Mouse (Mus musculus) gastrocnemius, adult 18-20 months (tissue): ENCODE measurements around the gene Prn. TPM values are rescaled to one million over a fixed set of nuclear protein-coding genes. Genes with fewer than 3 reads are reported as not detected.

Source experiments
- DNase-seq: peaks from one replicate; pipeline ENCODE4 v3.0.0; 2021; ENCODE audit warnings: low spot score
- long read RNA-seq, 2 experiments: library from polyadenylated mRNA; stranded (forward); transcript quantifications; one replicate each; pipeline ENCODE4 v2.0.0; 2021
- total RNA-seq, 2 experiments: library from RNA; stranded (reverse); gene quantifications; 2 replicates each; pipeline ENCODE4 v1.2.3; 2021

Prn gene
- total RNA-seq, result not detected
- long read RNA-seq, experiment 1, result 0 reads
- long read RNA-seq, experiment 2, result 0 reads

DNA sequence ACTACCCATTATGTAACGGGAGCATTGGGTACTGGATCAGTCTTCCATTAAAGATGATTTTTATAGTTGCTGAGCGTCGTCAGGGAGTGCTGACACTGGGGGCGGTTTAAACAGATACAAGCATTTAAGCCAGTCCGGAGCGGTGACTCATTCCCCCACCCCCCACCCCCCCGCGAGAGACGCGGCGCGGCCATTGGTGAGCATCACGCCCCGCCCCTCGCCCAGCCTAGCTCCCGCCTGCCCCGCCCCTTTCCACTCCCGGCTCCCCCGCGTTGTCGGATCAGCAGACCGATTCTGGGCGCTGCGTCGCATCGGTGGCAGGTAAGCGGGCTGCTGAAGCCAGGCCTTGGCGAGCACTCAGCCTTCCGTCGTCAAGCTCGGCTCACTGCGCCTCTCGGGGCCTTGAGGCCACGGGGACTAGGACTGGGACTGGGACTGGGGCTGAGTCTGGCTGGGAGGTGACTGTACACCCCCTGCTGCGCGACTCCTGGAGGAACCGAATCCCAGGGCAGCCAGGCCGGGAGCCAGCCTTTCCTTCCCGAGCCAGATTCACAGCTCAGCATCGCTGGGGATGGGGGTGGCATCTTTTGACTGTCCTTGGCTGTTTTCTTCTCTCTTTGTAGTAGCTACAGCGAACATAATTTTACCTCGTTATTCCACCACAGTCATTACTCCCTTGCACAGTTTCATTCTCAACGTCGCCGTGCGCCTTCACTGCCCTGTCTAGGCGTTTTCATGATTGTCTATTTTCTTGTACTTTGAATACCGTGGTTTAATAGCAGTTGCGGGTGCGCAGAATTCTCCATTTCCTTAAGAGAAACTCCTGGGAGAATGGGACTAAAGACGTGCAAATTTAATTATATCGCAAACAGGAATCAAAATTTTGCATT, at the start of gene Prn, which contains the start of gene Prnp:
Prn (plus strand) TSS at position 275 of the 890 bp plus-strand sequence.
Prnp (plus strand) TSS at position 246 of the 890 bp plus-strand sequence.
- DNase-seq, result peak; percentile 92

- no peak for DNase-seq
Observed at GRCm38 (mm10) chr2:131862617-131863275, 47.0 kb upstream of the Prn start.

GRCm38 (mm10) chr2:131863472-131863871, 46.3 kb upstream of the Prn start:
- DNase-seq, result no peak

DNA sequence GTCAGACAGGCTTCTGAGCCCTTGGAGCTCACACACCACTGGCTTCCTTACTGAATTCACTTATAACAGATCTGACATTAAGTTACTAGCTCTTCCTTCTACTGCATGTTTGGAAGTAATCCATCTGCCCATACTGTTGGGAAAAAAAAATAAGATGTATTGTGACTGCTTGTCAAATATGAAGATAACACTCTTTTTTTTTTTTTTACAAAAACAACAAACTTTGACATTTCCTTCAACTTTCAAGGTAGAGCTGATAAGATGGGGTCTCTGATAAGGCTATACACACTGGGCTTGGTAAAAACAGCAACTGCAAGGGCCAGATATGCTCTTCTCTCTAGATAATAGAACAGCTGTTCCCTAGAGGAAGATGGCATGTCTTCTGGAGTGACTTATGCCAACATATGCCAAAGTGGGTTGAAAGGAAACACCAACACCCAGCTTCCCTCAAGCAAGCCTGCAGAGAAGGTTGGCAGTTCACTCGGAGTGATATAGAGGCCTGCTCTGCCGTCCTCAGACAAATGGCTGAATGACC, 45.4 kb upstream of the Prn start:
- DNase-seq, result no peak

DNA sequence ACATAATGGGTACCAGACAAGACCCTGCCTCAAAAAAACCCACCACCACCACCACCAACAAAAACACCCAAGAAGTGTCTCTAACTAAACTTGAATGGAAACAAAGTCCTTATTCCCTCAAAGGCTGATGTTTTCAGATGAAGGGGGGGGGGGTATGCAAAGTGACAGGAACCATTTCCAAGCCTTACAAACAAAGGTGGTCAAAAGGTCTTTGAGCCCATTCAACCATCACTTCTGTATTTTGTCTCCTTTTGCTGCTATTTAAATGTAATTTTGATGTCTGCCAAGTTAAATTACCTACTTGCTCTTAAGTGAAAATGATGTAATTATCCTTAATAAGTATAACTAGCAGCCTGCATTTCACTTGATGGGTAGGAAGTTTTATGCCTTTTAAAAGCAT, 43.1 kb upstream of the Prn start:
- DNase-seq, result no peak

DNA sequence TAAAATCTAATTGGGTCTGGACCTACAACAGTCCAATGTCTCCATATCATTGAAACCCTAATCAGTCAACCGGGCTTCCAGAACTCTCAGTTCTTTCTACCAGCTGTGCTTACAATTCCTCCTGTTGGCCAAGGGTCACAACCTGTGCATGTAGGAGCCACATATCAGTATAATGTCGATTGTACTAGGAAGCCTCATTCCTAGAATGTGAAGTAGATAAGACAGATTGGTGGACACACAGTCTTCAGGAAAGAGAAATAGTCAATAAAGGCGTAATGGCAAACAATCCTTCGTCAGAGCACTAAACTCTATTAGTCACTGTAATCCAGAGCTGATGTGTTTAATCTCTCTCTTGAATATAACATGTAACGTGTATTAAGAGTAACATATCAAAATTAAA, 40.8 kb upstream of the Prn start:
- no peak for DNase-seq

DNA sequence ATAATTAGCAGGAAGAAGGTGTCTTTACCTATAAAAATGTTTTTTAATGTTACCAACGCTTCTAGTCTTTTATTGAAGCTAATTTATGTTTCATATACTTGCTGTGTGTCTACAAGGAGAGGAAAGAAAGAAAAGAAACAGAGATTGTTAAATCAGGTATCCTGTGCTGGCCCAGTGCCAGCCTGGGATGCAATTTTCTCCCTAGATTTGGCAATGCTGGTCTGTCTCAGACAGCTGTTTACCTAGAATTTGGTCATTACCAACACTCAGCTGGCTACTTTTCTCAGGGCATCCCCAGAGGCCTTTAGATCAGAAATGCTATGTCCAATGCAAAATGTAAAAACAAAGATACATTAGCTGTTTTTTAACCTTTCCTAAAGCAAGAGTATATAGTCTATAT, 36.4 kb upstream of the Prn start:
- no peak for DNase-seq

- DNase-seq, result no peak
Observed at GRCm38 (mm10) chr2:131876551-131877265, 33.0 kb upstream of the Prn start.

DNA sequence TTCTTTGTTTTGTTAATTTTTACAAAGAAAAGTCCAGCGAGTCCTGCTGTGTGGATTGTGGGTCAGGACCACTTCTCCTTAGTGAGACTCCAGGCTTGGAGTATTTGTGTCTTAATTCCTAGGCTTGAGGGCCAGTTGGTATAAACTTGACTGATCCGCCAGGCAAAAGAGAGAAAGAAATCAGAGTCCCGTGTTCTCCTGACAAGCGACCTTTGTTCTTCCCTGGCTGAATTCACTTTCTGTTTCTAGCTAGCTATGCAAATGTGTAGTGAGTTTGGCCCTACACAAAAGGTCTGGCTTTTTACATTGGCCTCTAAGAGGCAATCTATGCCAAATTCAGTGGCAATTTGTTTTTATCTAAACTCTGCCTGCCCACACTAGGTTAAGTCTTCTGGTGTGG, 28.0 kb upstream of the Prn start:
- no peak for DNase-seq

- DNase-seq, result no peak
Observed at GRCm38 (mm10) chr2:131883136-131883535, 26.6 kb upstream of the Prn start.

GRCm38 (mm10) chr2:131886503-131887160, 23.1 kb upstream of the Prn start:
- no peak for DNase-seq

GRCm38 (mm10) chr2:131888233-131888632, 21.5 kb upstream of the Prn start:
- DNase-seq, result no peak

DNA sequence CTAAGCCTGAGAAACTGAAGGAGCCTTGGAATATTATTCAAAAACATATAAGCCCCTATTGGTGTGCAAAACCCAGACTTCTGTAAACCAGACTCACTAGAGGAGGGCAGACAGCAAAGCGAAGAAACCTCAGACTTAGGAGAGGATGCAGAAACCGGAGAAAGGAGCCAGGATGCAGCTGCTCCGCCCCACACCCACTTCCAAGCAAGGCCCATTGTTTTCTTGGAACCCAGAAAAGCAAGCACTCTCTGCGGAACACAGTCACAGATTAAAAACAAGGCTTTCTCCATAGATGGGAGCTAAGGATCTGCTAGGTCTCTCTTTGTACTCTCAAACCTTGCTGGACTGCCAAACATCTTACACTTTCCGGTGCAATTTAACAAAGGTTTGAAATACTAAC, 17.2 kb upstream of the Prn start:
- DNase-seq, result no peak

DNA sequence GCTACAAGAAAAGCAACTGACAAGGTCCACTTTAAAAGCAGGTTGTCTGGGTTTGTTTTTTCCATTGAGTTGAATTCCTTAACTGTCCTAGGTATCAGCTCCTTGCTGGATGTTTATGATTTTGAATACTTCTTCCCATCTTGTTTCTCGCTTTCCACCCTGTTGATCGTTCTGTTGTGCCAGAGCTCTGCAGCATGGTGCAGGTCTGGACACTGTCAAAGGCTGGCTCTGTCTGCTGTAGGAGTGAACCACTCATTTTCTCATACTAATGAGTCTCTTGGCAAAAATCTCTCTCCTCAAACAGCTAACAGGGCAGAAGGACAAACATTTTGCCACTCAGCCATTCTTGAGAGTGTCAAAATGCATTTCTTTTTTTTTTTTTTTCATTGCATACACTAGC, 14.7 kb upstream of the Prn start:
- DNase-seq, result no peak

GRCm38 (mm10) chr2:131896011-131896410, 13.7 kb upstream of the Prn start:
- DNase-seq, result no peak

DNA sequence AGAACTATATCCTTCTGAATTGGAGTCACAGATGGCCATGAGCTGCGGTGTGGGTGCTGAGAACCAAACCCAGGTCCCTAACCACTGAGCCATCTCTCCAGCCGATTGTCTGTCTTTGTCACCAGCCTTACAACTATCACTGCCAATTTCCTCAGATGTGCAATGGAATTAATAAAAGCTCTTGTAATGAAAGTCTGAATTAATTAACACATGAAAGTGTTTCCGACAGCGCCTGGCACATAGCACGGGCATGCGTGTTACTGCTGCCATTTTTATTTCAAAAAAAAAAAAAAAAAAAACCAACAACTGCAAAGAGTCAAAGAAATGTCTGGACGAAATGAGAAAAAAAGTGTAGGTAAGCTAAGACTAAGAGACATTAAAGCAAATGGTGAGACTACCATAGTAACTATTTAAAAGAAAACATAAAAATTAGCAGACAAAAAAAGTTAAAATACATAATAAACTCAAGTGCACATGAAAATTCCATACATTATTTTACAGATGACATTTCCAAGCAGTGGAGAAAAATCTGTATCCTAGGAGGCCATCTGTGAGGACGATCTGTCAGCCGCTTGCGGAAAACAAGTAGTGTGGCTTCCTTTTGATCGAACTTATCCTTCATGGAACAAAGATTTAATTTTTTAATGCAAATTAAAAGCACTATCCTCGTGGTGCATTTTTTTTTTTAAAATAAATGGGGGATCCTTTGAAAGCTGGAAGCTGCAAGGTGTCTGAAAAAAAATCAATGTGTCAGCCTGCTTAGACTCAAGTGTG, 12.2 kb upstream of the Prn start:
- no peak for DNase-seq

DNA sequence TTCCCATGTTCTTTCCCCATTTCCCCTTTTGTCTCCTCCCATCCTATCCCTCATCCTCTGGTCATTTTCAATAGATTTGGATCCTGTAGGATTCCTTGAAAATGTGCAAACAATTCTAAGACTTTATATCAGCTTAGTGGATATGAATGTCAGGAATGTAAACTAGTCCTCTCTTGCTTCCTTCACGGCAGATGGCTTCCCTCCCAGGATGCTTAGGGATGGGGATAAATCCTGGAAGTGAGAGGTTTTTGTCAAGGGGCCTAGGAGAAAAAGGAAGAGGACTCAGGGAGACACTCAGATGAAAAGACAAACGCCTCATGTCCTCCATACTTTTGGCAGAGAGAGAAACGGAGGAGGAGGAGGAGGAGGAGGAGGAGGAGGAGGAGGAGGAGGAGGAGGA, 7.3 kb upstream of the Prn start:
- DNase-seq, result no peak

DNA sequence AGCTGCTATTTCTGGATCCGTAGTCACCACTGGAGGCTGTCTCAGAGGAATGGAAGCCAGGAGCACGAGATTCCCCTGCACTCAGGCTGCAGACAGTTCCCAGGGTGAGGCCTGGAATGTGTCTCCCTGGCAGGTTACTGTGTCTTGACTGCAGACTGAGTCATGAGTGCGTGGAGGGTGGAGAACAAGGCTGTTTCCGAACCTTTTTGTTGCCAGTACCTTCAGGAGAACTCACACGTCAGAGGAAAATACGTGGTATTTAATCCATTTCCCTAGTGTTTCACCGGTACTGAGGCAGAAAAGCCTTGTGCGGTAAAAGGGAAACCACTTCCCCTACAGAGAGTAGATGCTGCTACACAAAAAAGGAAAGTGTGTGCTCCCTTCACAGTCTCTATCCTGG, 6.9 kb upstream of the Prn start:
- DNase-seq, result peak; percentile 83

- DNase-seq, result no peak
Observed at GRCm38 (mm10) chr2:131905025-131905424, 4.7 kb upstream of the Prn start.

GRCm38 (mm10) chr2:131905776-131906175, 4.0 kb upstream of the Prn start:
- DNase-seq, result no peak

GRCm38 (mm10) chr2:131906266-131906665, 3.5 kb upstream of the Prn start:
- DNase-seq, result no peak
